Mouse (Mus musculus): ENCODE measurements at regions not wholly inside any gene's neighbourhood (a gene's known extent, or its start where the extent isn't known, plus 50 kb on each side); places are given as distances from the start of the nearest gene placed in this dataset.
"Not testable (repeated sequence)": the region's sequence is repeated elsewhere in the genome, so short reads cannot be mapped to it uniquely, and the experiment has no call there.

DNA sequence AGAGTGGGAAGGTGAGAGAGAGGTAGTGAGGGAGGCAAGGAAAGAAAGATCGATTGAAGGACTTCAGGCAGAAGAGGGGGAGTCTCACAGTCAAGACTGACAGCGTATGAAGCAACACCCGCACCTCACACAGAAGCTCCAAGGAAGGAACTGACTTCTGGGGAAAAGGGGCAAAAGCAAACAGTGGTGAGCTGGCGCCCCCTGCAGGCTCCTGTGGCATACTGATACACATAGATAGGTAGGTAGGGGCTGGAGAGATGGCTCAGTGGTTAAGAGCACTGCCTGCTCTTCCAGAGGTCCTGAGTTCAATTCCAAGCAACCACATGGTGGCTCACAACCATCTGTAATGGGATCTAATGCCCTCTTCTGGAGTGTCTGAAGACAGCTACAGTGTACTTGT is 183.0 kb downstream of the Prdm2 start:
- not testable (repeated sequence) for H3K4me1 ChIP-seq (ENCODE audit: control insufficient read depth, insufficient read depth, low read length); H3K4me2 ChIP-seq (ENCODE audit: low read length); H3K27me3 ChIP-seq (replicated peaks; ENCODE audit: control insufficient read depth, insufficient read depth, low read length); DNase-seq (ENCODE audit: low spot score); H3K9me3 ChIP-seq (replicated peaks; ENCODE audit: control insufficient read depth, low read length); H3K36me3 ChIP-seq (ENCODE audit: control insufficient read depth, insufficient read depth, low read length); H3K27ac ChIP-seq (ENCODE audit: low read depth, low read length); H3K4me3 ChIP-seq (ENCODE audit: low read depth, low read length); H3K9ac ChIP-seq (ENCODE audit: low read length); ATAC-seq
- 69% methylated on average over 4 of the region's 4 CpGs for WGBS

- DNase-seq (ENCODE audit: low spot score), result peak; percentile 86
- Histone ChIP-seq H3K4me2 (ENCODE audit: low read length) (no peak overlapping the region), H3K4me1 (ENCODE audit: control insufficient read depth, insufficient read depth, low read length) (no peaks in the 10 kb centered on the region), H3K4me3 (ENCODE audit: low read depth, low read length) (no peak overlapping the region), H3K27ac (ENCODE audit: low read depth, low read length) (no peak overlapping the region), H3K36me3 (ENCODE audit: control insufficient read depth, insufficient read depth, low read length) (no peaks in the 10 kb centered on the region), H3K9ac (ENCODE audit: low read length) (no peak overlapping the region), H3K27me3 (replicated peaks; ENCODE audit: control insufficient read depth, insufficient read depth, low read length) (no peaks in the 10 kb centered on the region), H3K9me3 (replicated peaks; ENCODE audit: control insufficient read depth, low read length) (no peaks in the 10 kb centered on the region)
- peak; percentile 50; the same call in 1 of the 2 replicates for ATAC-seq
- 8% methylated on average over 5 of the region's 5 CpGs for WGBS
Measured at GRCm38 (mm10) chr4:143027292-143027691, 185.5 kb downstream of the Prdm2 start.

GRCm38 (mm10) chr4:143021242-143021881 is 191.4 kb downstream of the Prdm2 start:
- no peak overlapping the region; the same call in 1 of the 2 replicates for H3K27ac ChIP-seq (ENCODE audit: low read depth, low read length)
- WGBS, result 47% methylated on average over 10 of the region's 10 CpGs

DNA sequence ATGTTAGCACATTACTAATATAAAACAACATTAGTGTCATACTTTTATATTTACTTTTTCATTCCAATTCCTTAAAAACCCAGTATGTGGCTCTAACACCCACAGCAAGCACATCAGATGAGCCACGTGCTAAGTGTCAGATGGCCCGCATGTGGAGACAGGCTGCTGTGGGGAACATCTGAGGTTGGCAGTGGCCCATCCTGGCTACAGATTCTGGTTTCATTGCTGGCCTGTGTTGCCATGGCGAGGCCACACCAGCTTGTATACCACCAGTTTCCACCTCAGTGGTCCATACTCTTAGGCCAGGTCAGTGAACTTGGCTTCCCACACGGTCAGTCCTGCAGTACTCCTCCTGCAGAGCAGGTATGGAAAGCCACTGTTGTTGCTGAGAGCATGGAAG is 192.1 kb downstream of the Prdm2 start:
- no peak for DNase-seq (ENCODE audit: low spot score)
- no peak for ATAC-seq
- WGBS, result 78% methylated on average over 4 of the region's 4 CpGs

More at GRCm38 (mm10) chr4:143021242-143021881, 191.4 kb downstream of the Prdm2 start:
- Histone ChIP-seq H3K4me3 (ENCODE audit: low read depth, low read length) (no peak overlapping the region), H3K4me1 (ENCODE audit: control insufficient read depth, insufficient read depth, low read length) (no peaks in the 10 kb centered on the region), H3K9me3 (replicated peaks; ENCODE audit: control insufficient read depth, low read length) (no peaks in the 10 kb centered on the region), H3K36me3 (ENCODE audit: control insufficient read depth, insufficient read depth, low read length) (no peaks in the 10 kb centered on the region), H3K9ac (ENCODE audit: low read length) (no peak overlapping the region), H3K4me2 (ENCODE audit: low read length) (no peak overlapping the region), H3K27me3 (replicated peaks; ENCODE audit: control insufficient read depth, insufficient read depth, low read length) (no peaks in the 10 kb centered on the region)
- peak; percentile 85 for DNase-seq (ENCODE audit: low spot score)
- ATAC-seq, result peak; percentile 70

GRCm38 (mm10) chr4:143012900-143013299 is 199.9 kb downstream of the Prdm2 start:
- ATAC-seq, result no peak
- 84% methylated on average over 8 of the region's 8 CpGs for WGBS

More for the DNA sequence above, 192.1 kb downstream of the Prdm2 start:
- Histone ChIP-seq H3K36me3 (ENCODE audit: control insufficient read depth, insufficient read depth, low read length) (no peaks in the 10 kb centered on the region), H3K9me3 (replicated peaks; ENCODE audit: control insufficient read depth, low read length) (no peaks in the 10 kb centered on the region), H3K27ac (ENCODE audit: low read depth, low read length) (no peak overlapping the region; the same call in 1 of the 2 replicates), H3K4me1 (ENCODE audit: control insufficient read depth, insufficient read depth, low read length) (no peaks in the 10 kb centered on the region), H3K4me3 (ENCODE audit: low read depth, low read length) (no peak overlapping the region), H3K4me2 (ENCODE audit: low read length) (no peak overlapping the region), H3K27me3 (replicated peaks; ENCODE audit: control insufficient read depth, insufficient read depth, low read length) (no peaks in the 10 kb centered on the region), H3K9ac (ENCODE audit: low read length) (no peak overlapping the region)

DNA sequence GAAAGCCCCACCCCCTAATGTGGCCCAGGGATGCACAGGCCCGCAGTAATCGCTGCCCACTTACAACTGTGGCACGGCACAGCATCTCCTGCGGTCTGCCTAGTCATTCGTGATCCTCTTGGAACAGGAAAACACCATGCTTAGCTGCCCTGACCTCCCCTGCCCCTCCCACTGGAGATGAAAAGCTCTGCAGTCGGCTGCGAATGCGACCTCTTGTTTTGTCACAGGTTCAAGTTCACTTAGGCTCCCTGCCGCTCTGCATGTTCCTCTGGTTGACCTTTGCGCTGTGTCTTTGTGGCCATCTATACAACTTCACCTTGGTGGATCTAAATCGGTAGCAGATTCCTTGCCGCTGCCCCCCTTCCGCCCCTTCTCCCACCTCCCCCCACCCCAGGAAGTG is 210.8 kb downstream of the Prdm2 start:
- Histone ChIP-seq H3K4me1 (ENCODE audit: control insufficient read depth, insufficient read depth, low read length) (no peaks in the 10 kb centered on the region), H3K4me3 (ENCODE audit: low read depth, low read length) (no peak overlapping the region), H3K27ac (ENCODE audit: low read depth, low read length) (no peak overlapping the region), H3K27me3 (replicated peaks; ENCODE audit: control insufficient read depth, insufficient read depth, low read length) (no peaks in the 10 kb centered on the region), H3K4me2 (ENCODE audit: low read length) (no peak overlapping the region), H3K9ac (ENCODE audit: low read length) (no peak overlapping the region), H3K36me3 (ENCODE audit: control insufficient read depth, insufficient read depth, low read length) (no peaks in the 10 kb centered on the region), H3K9me3 (replicated peaks; ENCODE audit: control insufficient read depth, low read length) (no peaks in the 10 kb centered on the region)
- ATAC-seq (no peak), DNase-seq (ENCODE audit: low spot score) (no peak)
- WGBS, result 48% methylated on average over 13 of the region's 13 CpGs

More at GRCm38 (mm10) chr4:143012900-143013299, 199.9 kb downstream of the Prdm2 start:
- Histone ChIP-seq H3K27ac (ENCODE audit: low read depth, low read length) (no peak overlapping the region), H3K27me3 (replicated peaks; ENCODE audit: control insufficient read depth, insufficient read depth, low read length) (no peaks in the 10 kb centered on the region), H3K36me3 (ENCODE audit: control insufficient read depth, insufficient read depth, low read length) (no peaks in the 10 kb centered on the region), H3K9ac (ENCODE audit: low read length) (no peak overlapping the region), H3K4me2 (ENCODE audit: low read length) (no peak overlapping the region), H3K9me3 (replicated peaks; ENCODE audit: control insufficient read depth, low read length) (no peaks in the 10 kb centered on the region), H3K4me1 (ENCODE audit: control insufficient read depth, insufficient read depth, low read length) (no peaks in the 10 kb centered on the region), H3K4me3 (ENCODE audit: low read depth, low read length) (no peak overlapping the region)
- peak; percentile 38 for DNase-seq (ENCODE audit: low spot score)

DNA sequence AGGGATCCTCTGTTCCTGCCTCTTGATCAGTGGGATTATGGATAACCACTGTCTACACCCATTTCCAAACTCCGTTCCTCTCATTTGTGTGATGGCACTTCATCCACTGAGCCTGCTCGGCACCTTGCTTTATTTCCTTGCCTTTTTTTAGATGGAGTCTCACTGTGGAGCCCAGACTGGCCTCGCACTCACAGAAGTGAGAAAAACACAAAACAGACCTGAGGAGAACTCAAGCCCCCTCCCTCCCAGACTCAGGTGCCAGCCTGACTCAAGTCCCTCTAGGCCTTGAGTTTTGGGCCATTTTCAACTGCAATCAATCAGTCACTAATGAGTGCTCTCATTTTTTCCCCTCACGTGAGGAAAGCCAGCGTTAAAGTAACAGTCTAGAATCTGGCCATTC is 211.3 kb downstream of the Prdm2 start:
- 64% methylated on average over 5 of the region's 5 CpGs for WGBS
- no peaks in the 10 kb centered on the region for H3K27me3 ChIP-seq (replicated peaks; ENCODE audit: control insufficient read depth, insufficient read depth, low read length)
- no peak overlapping the region for H3K4me2 ChIP-seq (ENCODE audit: low read length)
- ATAC-seq (no peak), DNase-seq (ENCODE audit: low spot score) (no peak)
- no peaks in the 10 kb centered on the region for H3K4me1 ChIP-seq (ENCODE audit: control insufficient read depth, insufficient read depth, low read length)
- H3K36me3 ChIP-seq (ENCODE audit: control insufficient read depth, insufficient read depth, low read length), result no peaks in the 10 kb centered on the region
- no peak overlapping the region for H3K27ac ChIP-seq (ENCODE audit: low read depth, low read length)
- no peak overlapping the region for H3K9ac ChIP-seq (ENCODE audit: low read length)
- H3K4me3 ChIP-seq (ENCODE audit: low read depth, low read length), result no peak overlapping the region
- no peaks in the 10 kb centered on the region for H3K9me3 ChIP-seq (replicated peaks; ENCODE audit: control insufficient read depth, low read length)

GRCm38 (mm10) chr4:142996406-142996805 is 216.4 kb downstream of the Prdm2 start:
- Histone ChIP-seq H3K4me2 (ENCODE audit: low read length) (no peak overlapping the region), H3K4me1 (ENCODE audit: control insufficient read depth, insufficient read depth, low read length) (no peaks in the 10 kb centered on the region), H3K9me3 (replicated peaks; ENCODE audit: control insufficient read depth, low read length) (no peaks in the 10 kb centered on the region), H3K36me3 (ENCODE audit: control insufficient read depth, insufficient read depth, low read length) (no peaks in the 10 kb centered on the region), H3K4me3 (ENCODE audit: low read depth, low read length) (no peak overlapping the region), H3K9ac (ENCODE audit: low read length) (no peak overlapping the region), H3K27ac (ENCODE audit: low read depth, low read length) (no peak overlapping the region), H3K27me3 (replicated peaks; ENCODE audit: control insufficient read depth, insufficient read depth, low read length) (no peaks in the 10 kb centered on the region)
- ATAC-seq (no peak), DNase-seq (ENCODE audit: low spot score) (no peak)
- WGBS, result 75% methylated on average over 4 of the region's 4 CpGs

DNA sequence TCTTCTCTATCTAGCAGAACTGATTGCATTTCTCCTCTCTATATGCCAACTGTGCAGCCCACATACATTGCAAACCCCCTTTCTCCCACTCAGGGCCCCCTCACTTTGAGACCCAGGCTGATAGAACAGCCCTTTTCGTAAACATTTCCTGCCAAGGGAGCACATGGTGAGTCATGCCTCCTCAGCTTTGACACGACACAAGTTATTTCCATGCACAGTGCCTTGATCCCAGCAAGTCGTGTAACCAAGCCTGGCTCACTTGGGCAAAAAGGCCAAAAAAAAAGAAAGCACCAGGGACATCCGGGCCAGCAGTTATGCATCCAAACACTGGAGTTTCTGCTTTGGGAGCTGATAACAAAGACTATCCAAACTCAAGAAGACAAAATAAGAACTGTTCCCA is 221.4 kb downstream of the Prdm2 start:
- DNase-seq (ENCODE audit: low spot score) (no peak), ATAC-seq (no peak)
- Histone ChIP-seq H3K27me3 (replicated peaks; ENCODE audit: control insufficient read depth, insufficient read depth, low read length) (no peaks in the 10 kb centered on the region), H3K9ac (ENCODE audit: low read length) (no peak overlapping the region), H3K36me3 (ENCODE audit: control insufficient read depth, insufficient read depth, low read length) (no peaks in the 10 kb centered on the region), H3K9me3 (replicated peaks; ENCODE audit: control insufficient read depth, low read length) (no peaks in the 10 kb centered on the region), H3K4me1 (ENCODE audit: control insufficient read depth, insufficient read depth, low read length) (no peaks in the 10 kb centered on the region), H3K4me2 (ENCODE audit: low read length) (no peak overlapping the region), H3K4me3 (ENCODE audit: low read depth, low read length) (no peak overlapping the region), H3K27ac (ENCODE audit: low read depth, low read length) (no peak overlapping the region)
- 83% methylated on average over 4 of the region's 4 CpGs for WGBS

Measured in forebrain, embryonic 14.5 days (tissue).